Mouse (Mus musculus): ENCODE measurements at regions not wholly inside any gene's neighbourhood (a gene's known extent, or its start where the extent isn't known, plus 50 kb on each side); places are given as distances from the start of the nearest gene placed in this dataset.

DNA sequence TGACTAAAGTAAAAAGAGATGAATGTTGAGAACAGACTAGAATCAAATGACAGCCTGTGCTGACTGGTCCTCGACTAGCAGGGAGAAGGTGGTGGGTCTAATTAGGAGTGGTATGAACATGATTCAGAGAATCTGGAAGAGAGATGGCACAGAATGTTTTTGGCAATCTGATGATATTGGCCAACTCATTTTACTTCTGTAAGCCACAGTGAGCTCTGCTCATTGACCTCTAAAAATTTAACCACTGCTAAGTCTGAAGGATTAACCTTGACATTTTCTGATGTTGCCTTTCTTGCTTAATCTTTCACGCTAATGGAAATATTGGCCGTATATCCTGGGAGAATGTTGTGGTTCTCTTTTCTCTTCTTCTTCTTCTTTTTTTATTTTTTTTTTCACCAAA is 1041.6 kb upstream of the Got2 start:
- Histone ChIP-seq H3K4me3 (replicated peaks) (no peak overlapping the region), H3K27me3 (replicated peaks) (no peaks in the 10 kb centered on the region), H3K4me2 (no peak overlapping the region), H3K9me3 (replicated peaks) (no peaks in the 10 kb centered on the region), H3K36me3 (no peaks in the 10 kb centered on the region), H3K4me1 (no peaks in the 10 kb centered on the region), H3K9ac (replicated peaks) (no peak overlapping the region), H3K27ac (replicated peaks) (no peak overlapping the region)
- 86% methylated on average over 3 of the region's 3 CpGs for WGBS
- ATAC-seq (ENCODE audit: low FRiP score) = no peak

DNA sequence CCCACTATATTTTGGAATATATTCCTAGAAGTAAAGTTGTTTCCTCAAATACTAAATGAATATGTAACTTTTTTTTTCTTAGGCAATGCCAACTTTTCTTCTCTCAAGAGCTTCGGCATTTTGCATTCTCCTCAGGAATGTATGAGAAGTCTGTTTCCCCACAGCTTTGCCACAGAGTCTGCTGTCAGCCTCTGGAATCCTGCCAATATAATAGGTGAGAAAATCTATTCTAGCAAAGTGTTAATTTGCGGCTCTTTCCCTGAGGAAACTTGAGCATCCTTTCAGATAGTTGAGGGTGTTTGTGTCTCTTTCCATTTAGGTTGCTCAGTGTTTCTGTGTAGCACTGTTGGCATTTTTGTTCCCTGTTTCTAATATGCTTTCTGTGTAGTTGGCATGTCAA is 992.6 kb upstream of the Got2 start:
- Histone ChIP-seq H3K9ac (replicated peaks) (no peak overlapping the region), H3K4me3 (replicated peaks) (no peak overlapping the region), H3K36me3 (no peaks in the 10 kb centered on the region), H3K9me3 (replicated peaks) (no peaks in the 10 kb centered on the region), H3K27me3 (replicated peaks) (no peaks in the 10 kb centered on the region), H3K4me1 (no peaks in the 10 kb centered on the region), H3K4me2 (no peak overlapping the region), H3K27ac (replicated peaks) (no peak overlapping the region)
- 70% methylated on average over 2 of the region's 2 CpGs for WGBS
- ATAC-seq (ENCODE audit: low FRiP score) = no peak

DNA sequence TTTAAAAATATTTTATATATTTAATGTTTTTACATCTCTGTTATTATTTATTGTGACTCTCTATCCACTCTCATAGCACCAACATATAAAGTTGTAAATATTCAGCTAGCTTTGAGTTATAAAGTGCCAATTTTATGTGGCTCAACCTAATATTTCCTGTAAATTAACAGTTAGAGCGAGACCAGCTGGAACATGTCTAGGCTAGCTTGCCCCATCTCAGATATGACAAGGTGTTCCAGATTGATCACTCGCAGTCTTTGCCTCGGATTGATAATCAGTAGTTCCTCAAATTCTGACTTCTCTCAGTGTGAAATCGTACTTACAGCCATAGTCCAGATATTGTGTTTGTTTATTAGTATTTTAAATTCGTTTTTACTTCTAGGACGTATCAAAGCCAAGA is 990.4 kb upstream of the Got2 start:
- H3K4me3 ChIP-seq (replicated peaks) = no peak overlapping the region
- no peak for ATAC-seq (ENCODE audit: low FRiP score)
- no peaks in the 10 kb centered on the region for H3K9me3 ChIP-seq (replicated peaks)
- H3K4me2 ChIP-seq = no peak overlapping the region
- H3K4me1 ChIP-seq = no peaks in the 10 kb centered on the region
- H3K36me3 ChIP-seq = no peaks in the 10 kb centered on the region
- WGBS = 79% methylated on average over 6 of the region's 6 CpGs
- no peaks in the 10 kb centered on the region for H3K27me3 ChIP-seq (replicated peaks)
- no peak overlapping the region for H3K9ac ChIP-seq (replicated peaks)
- no peak overlapping the region for H3K27ac ChIP-seq (replicated peaks)

DNA sequence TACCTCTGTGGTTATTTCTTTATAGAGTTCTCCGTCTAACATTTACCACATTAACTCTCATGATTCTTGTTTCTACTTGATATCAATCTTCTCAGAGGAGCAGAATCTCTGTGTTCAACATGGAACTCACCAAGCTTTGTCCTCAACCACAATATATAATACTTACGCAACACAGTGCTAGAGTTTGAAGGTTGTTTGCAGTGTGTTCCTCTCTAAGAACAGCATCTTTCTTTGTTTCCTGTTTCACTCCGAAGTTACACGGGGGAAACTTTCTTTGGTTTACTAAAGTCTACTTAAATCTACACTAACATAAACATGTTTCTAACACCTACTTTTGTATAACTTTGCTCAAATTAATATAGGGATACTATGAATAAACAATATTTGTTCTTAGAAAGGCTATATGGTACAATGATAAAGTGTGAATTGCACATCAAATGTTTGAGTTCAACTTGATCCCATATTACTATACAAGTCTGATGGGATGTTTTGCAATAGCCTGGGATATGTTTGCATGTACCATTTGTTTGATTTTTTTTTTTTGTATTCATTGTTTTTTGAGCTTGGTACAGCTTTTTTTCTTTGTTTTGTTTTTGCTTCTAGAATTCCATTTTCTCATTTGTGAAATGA is 985.2 kb upstream of the Got2 start:
- no peaks in the 10 kb centered on the region for H3K9me3 ChIP-seq (replicated peaks)
- WGBS = 92% methylated on average over 4 of the region's 4 CpGs
- no peak overlapping the region for H3K4me3 ChIP-seq (replicated peaks)
- no peak overlapping the region for H3K4me2 ChIP-seq
- no peaks in the 10 kb centered on the region for H3K4me1 ChIP-seq
- ATAC-seq (ENCODE audit: low FRiP score) = no peak
- H3K27me3 ChIP-seq (replicated peaks) = no peaks in the 10 kb centered on the region
- H3K27ac ChIP-seq (replicated peaks) = no peak overlapping the region
- H3K36me3 ChIP-seq = no peaks in the 10 kb centered on the region
- H3K9ac ChIP-seq (replicated peaks) = no peak overlapping the region

DNA sequence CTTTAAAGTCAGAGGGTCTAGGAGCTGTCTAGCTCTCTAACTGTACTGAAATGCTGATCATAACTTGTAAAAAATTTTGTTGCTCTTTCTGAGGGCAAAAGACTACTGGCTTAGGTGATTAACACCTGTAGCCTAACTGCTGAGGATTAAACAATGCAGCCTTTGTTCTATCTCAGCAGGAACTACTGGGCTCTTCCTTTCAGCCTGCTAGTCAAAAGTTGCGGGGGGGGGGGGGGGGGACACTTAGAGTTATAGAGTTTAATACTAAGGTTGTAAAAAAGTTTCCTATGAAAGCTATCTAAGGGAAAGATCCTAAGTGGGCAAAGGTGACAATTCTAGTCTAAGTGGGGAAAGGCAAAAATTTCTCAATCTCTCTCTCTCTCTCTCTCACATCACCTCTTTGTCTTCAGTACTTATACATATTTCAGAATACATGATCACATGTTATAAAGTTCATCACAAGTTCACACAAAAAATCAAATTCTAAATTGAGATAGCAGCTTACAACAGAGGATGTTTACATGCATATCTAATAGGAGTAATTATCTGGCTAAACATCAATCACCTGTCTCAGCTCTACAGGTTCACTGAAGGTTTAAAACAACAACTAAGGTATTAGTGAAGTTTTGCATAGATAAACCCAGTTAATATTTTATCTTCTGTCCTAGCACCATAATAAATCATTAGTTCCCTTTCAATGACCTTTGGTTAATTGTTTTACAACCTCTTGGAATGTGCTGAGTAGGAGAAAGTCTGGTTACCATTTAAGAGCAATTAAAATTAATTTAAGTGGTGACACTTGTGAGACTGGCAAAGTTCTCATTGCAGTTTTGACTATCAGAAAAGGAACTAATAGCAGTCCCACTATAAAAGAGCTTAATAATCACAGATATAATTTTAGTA is 980.1 kb upstream of the Got2 start:
- no peak for ATAC-seq (ENCODE audit: low FRiP score)
- 17% methylated on average over 1 of the region's 1 CpGs for WGBS

DNA sequence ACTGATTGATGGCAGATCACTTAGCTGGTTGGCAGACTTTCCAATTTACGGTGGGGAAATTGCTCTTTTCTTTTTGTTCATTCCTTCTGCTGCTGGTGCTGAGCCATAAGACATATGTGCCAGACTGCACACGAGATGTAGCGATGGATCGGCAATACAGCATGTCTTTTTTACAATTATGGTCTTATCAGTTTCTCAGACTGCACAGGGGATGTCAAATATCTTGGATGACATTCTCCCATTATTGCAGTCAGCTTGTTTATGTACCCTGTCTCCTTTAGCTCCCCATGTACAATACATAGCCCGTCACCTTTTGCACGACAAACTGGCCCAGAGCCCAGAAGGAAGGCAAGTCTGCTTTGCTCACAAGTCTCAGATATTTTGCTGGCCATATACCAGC is 976.3 kb upstream of the Got2 start:
- 0 out of 2 replicates have a peak, but pooled peaks have one; percentile 28 for ATAC-seq (ENCODE audit: low FRiP score)
- Histone ChIP-seq H3K4me2 (peak overlapping the region; percentile 22; the same call in 1 of the 2 replicates), H3K27ac (replicated peaks) (no peak overlapping the region; the same call in 1 of the 2 replicates), H3K36me3 (no peaks in the 10 kb centered on the region), H3K9ac (replicated peaks) (no peak overlapping the region), H3K27me3 (replicated peaks) (no peaks in the 10 kb centered on the region), H3K4me1 (peaks cover 5% of the 10 kb centered on the region; the same call in 1 of the 2 replicates), H3K4me3 (replicated peaks) (no peak overlapping the region), H3K9me3 (replicated peaks) (no peaks in the 10 kb centered on the region)
- 33% methylated on average over 6 of the region's 6 CpGs for WGBS

More for the DNA sequence above, 980.1 kb upstream of the Got2 start:
- H3K36me3 ChIP-seq = no peaks in the 10 kb centered on the region
- no peaks in the 10 kb centered on the region for H3K9me3 ChIP-seq (replicated peaks)
- no peaks in the 10 kb centered on the region for H3K27me3 ChIP-seq (replicated peaks)
- H3K4me3 ChIP-seq (replicated peaks) = no peak overlapping the region
- H3K9ac ChIP-seq (replicated peaks) = no peak overlapping the region
- no peak overlapping the region for H3K4me2 ChIP-seq
- H3K27ac ChIP-seq (replicated peaks) = no peak overlapping the region
- peaks cover 5% of the 10 kb centered on the region; the same call in 1 of the 2 replicates for H3K4me1 ChIP-seq

DNA sequence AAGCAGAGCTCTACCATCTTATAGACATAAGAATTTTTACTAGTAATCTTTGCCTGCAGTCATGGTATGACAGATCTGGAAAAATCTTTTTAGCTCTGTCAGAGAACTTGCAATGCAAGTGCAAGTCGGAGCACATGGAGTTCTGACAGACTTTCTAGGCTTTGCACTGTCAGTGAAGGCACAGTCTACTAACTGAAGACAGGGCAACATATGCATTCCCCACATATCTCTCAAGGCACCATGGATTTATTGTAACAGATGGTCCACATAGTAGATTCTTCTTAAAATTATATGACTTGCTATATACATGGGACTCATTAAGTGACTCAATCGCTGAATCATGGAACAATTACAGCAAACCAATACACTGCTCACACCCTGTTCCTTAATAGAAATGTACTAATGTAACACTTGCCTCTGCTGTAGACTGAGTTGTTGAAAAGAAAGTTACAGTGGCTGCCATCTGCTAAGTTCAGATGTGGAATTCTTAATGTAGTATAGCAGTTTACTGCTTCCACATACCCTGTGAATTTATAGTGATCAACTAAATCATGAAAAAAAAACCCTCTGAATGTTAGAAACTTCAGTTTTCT is 972.6 kb upstream of the Got2 start:
- WGBS = 72% methylated on average over 2 of the region's 2 CpGs
- Histone ChIP-seq H3K9me3 (replicated peaks) (0 out of 2 replicates have a peak, but pooled peaks cover 6% of the 10 kb centered on the region), H3K27me3 (replicated peaks) (no peaks in the 10 kb centered on the region), H3K36me3 (no peaks in the 10 kb centered on the region), H3K27ac (replicated peaks) (no peak overlapping the region), H3K9ac (replicated peaks) (no peak overlapping the region), H3K4me2 (no peak overlapping the region), H3K4me1 (peaks cover 5% of the 10 kb centered on the region; the same call in 1 of the 2 replicates), H3K4me3 (replicated peaks) (no peak overlapping the region)
- no peak for ATAC-seq (ENCODE audit: low FRiP score)

DNA sequence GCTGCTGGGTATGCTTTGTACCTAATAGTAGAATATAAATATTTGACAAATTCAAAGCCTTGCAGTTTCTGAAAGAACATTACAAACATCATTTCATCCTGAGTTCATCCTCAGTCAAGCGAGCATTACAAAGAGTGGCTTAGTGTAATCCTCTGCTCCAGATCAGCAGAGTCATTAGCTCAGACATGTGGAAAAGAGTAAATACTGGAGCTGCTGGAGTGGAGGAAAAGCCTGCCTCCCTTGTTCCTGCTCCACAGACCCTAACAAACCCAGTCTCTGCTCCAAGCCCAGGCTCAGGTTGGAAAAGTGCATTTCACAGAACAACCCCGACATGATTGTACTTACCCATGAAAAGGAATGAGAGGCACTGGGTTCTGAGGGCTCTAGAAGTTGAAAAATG is 955.2 kb upstream of the Got2 start:
- Histone ChIP-seq H3K4me2 (no peak overlapping the region), H3K9ac (replicated peaks) (no peak overlapping the region), H3K27me3 (replicated peaks) (no peaks in the 10 kb centered on the region), H3K9me3 (replicated peaks) (no peaks in the 10 kb centered on the region), H3K4me3 (replicated peaks) (no peak overlapping the region), H3K36me3 (no peaks in the 10 kb centered on the region), H3K27ac (replicated peaks) (no peak overlapping the region), H3K4me1 (no peaks in the 10 kb centered on the region)
- no peak for ATAC-seq (ENCODE audit: low FRiP score)
- 79% methylated on average over 2 of the region's 2 CpGs for WGBS

DNA sequence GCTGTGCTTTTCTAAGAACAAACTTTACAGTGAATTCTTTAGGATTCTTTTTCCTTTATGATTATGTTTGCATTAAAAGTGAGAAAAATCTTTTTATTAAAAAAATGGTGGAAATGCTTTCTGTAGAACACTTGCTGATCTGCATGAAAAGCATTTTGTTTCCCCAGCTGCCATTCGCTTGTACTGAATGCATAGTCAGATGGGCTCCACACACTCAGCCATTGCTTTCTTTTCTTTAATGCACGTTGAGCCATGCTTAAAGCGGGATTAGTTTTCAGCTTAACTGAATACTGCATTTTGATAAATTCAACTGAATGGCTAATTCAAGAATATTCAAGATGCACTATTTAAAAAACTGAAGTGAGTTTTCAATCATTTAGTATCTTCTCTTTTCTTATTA is 947.2 kb upstream of the Got2 start:
- H3K9me3 ChIP-seq (replicated peaks) = no peaks in the 10 kb centered on the region
- no peaks in the 10 kb centered on the region for H3K36me3 ChIP-seq
- H3K9ac ChIP-seq (replicated peaks) = no peak overlapping the region
- no peak overlapping the region for H3K27ac ChIP-seq (replicated peaks)
- H3K4me3 ChIP-seq (replicated peaks) = no peak overlapping the region
- 74% methylated on average over 3 of the region's 3 CpGs for WGBS
- H3K27me3 ChIP-seq (replicated peaks) = no peaks in the 10 kb centered on the region
- ATAC-seq (ENCODE audit: low FRiP score) = no peak
- no peak overlapping the region for H3K4me2 ChIP-seq
- H3K4me1 ChIP-seq = no peaks in the 10 kb centered on the region

DNA sequence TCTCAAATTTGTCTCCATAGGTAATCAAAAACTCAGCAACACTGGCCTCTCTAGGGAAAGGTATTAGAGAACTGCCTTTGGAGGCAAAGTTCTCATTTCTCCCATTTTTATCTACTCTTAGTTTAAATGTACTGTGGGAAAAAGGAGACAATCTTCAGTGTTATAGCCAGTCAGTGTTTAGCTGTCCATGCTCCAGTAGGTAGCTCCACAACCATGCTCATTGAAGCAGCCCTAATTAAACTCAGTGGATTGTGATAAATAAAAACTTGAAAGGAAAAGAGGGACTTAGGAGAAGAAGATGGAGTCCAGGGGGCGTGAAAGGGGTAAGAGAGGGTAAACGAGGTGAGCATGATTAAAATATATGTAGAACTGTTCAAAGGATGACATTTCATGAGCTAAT is 946.3 kb upstream of the Got2 start:
- no peak for ATAC-seq (ENCODE audit: low FRiP score)
- H3K4me1 ChIP-seq = no peaks in the 10 kb centered on the region
- no peaks in the 10 kb centered on the region for H3K27me3 ChIP-seq (replicated peaks)
- H3K4me3 ChIP-seq (replicated peaks) = no peak overlapping the region
- no peak overlapping the region for H3K4me2 ChIP-seq
- WGBS = 68% methylated on average over 2 of the region's 2 CpGs
- no peaks in the 10 kb centered on the region for H3K36me3 ChIP-seq
- no peak overlapping the region for H3K9ac ChIP-seq (replicated peaks)
- H3K27ac ChIP-seq (replicated peaks) = no peak overlapping the region
- H3K9me3 ChIP-seq (replicated peaks) = no peaks in the 10 kb centered on the region

DNA sequence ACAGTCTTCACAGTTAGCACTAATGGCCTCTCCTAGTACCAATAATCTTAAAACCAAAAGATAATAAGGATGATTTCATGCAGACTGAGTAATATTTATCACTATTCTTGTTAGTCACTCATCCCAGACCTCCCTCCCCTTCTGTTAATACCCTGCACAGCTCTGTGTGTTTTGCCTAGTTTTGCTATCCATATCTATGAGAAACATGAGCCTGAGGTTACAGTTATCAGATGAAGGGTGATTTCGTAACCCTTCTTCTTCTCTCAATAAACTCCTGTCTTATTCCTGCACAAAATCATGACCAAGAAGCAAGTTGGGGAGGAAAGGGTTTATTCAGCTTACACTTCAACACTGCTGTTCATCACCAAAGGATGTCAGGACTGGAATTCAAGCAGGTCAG is 940.9 kb upstream of the Got2 start:
- Histone ChIP-seq H3K36me3 (no peaks in the 10 kb centered on the region), H3K9ac (replicated peaks) (no peak overlapping the region), H3K4me1 (no peaks in the 10 kb centered on the region), H3K4me3 (replicated peaks) (no peak overlapping the region), H3K27me3 (replicated peaks) (no peaks in the 10 kb centered on the region), H3K27ac (replicated peaks) (no peak overlapping the region), H3K9me3 (replicated peaks) (no peaks in the 10 kb centered on the region), H3K4me2 (no peak overlapping the region)
- WGBS = 91% methylated on average over 1 of the region's 1 CpGs
- ATAC-seq (ENCODE audit: low FRiP score) = no peak

DNA sequence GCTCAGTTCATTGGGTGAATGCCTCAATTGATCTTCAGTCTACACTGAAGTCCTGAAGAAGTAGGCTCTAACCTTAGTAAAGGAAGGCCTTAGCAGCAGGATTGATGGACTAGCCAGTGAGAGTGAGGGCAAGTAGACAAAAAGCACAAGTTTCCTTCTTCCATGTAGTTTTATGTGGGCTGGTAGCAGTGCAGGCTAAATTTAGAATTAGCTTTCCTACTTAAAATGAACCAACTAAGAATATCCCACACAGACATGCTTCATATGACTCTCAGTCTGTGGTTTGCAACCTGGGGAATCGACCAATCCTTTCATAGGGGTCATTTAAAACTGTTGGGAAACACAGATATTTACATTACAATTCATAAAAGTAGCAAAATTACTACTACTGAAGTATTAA is 922.2 kb upstream of the Got2 start:
- Histone ChIP-seq H3K4me3 (replicated peaks) (no peak overlapping the region), H3K27ac (replicated peaks) (no peak overlapping the region), H3K9ac (replicated peaks) (no peak overlapping the region), H3K36me3 (no peaks in the 10 kb centered on the region), H3K9me3 (replicated peaks) (no peaks in the 10 kb centered on the region), H3K4me2 (no peak overlapping the region), H3K27me3 (replicated peaks) (no peaks in the 10 kb centered on the region), H3K4me1 (no peaks in the 10 kb centered on the region)
- WGBS = 96% methylated on average over 1 of the region's 1 CpGs
- no peak for ATAC-seq (ENCODE audit: low FRiP score)
